Mouse (Mus musculus): ENCODE measurements around the gene Thrap3.

DNA sequence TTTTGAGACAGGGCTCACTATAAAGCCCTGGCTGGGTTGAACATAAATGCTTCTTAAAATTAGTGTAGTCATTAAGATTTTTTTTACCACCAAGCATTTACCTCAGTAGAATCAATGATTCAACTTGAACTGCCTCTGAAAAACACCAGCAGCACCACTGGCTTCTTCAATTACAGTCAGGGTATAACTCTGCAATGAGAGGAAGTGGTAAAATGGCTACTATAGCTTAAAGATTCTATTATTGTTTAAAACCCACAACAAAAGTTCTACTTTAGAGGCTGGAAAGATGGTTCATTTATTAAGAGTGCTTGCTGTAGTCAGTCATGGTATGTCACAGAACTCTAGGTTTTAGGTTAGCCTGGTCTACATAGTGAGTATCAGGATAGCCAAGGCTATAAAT, 8.3 kb downstream of the Thrap3 start:
- TF ChIP-seq EP300 (optimal IDR thresholded peaks at IDR 0.05): no peak
- no peak for TF ChIP-seq CTCF (IDR thresholded peaks at IDR 0.05; ENCODE audit: low read depth)
